ENCODE assay signal across 8 mouse cellular contexts in genomic region chr13:28786629-28787330, GRCm38 (mm10).
A peak's percentile ranks its signal among the peaks of the same experiment; 100 is the strongest.
DNase-seq lines count a peak whose midpoint lies in the region; ATAC-seq and TF ChIP-seq lines count a peak whose summit lies in the region.

No protein-coding gene starts in this region.

- H3K4me3 ChIP-seq in ES-Bruce4 (ENCODE audit: low read depth, low read length), result no peak overlapping the region
- H3K4me3 ChIP-seq in hindbrain, embryonic 11.5 days (ENCODE audit: low read depth, low read length), result no peak overlapping the region
- H3K4me3 ChIP-seq in limb, embryonic 13.5 days, result no peak overlapping the region
- H3K4me3 ChIP-seq in heart, adult 2 months, result no peak overlapping the region

- TF ChIP-seq POLR2A in ES-Bruce4 (IDR thresholded peaks at IDR 0.05; ENCODE audit: insufficient read depth, low read length), result no peak
- no peak for TF ChIP-seq POLR2A in heart, adult 2 months (IDR thresholded peaks at IDR 0.05; ENCODE audit: insufficient read depth, low read depth, low read length)

- no peaks in the 10 kb centered on the region for H3K36me3 ChIP-seq in ES-Bruce4 (ENCODE audit: control insufficient read depth, insufficient read depth, low read length, poor library complexity, severe bottlenecking)
- H3K36me3 ChIP-seq in hindbrain, embryonic 11.5 days (ENCODE audit: control insufficient read depth, insufficient read depth, low read length), result no peaks in the 10 kb centered on the region
- no peaks in the 10 kb centered on the region for H3K36me3 ChIP-seq in limb, embryonic 13.5 days
- H3K36me3 ChIP-seq in heart, adult 2 months (ENCODE audit: control insufficient read depth, insufficient read depth, low read length), result no peaks in the 10 kb centered on the region

- no peaks in the 10 kb centered on the region for H3K27me3 ChIP-seq in ES-Bruce4 (ENCODE audit: control insufficient read depth, insufficient read depth, low read length, poor library complexity, severe bottlenecking)
- H3K27me3 ChIP-seq in hindbrain, embryonic 11.5 days (ENCODE audit: control insufficient read depth, insufficient read depth, low read length), result no peaks in the 10 kb centered on the region
- H3K27me3 ChIP-seq in limb, embryonic 13.5 days, result no peaks in the 10 kb centered on the region
- no peaks in the 10 kb centered on the region for H3K27me3 ChIP-seq in heart, adult 2 months (ENCODE audit: control insufficient read depth, insufficient read depth, low read length)

- ATAC-seq in hindbrain, embryonic 11.5 days (ENCODE audit: low FRiP score), result no peak
- peak; percentile 48; the same call in 1 of the 2 replicates for ATAC-seq in limb, embryonic 13.5 days (ENCODE audit: low FRiP score, low read depth)

- WGBS in hindbrain, embryonic 11.5 days, result 29% methylated on average over 9 of the region's 9 CpGs
- WGBS in limb, embryonic 13.5 days, result 16% methylated on average over 9 of the region's 9 CpGs
- WGBS in heart, adult 2 months, result 69% methylated on average over 9 of the region's 9 CpGs

- intact Hi-C loops in heart, adult 2 months (cut with DNase I), result no loop called here

- no peak for TF ChIP-seq CTCF in ES-Bruce4 (IDR thresholded peaks at IDR 0.05; ENCODE audit: low read depth, low read length)
- TF ChIP-seq CTCF in heart, adult 2 months (IDR thresholded peaks at IDR 0.05), result no peak

- H3K4me2 ChIP-seq in hindbrain, embryonic 11.5 days (replicated peaks; ENCODE audit: low read depth, low read length), result no peak overlapping the region
- peak overlapping the region; percentile 54 for H3K4me2 ChIP-seq in limb, embryonic 13.5 days (replicated peaks)

- H3K9ac ChIP-seq in ES-Bruce4 (ENCODE audit: low read depth, poor library complexity, severe bottlenecking), result no peak overlapping the region
- H3K9ac ChIP-seq in hindbrain, embryonic 11.5 days (ENCODE audit: low read depth, low read length), result no peak overlapping the region
- H3K9ac ChIP-seq in limb, embryonic 13.5 days, result peak overlapping the region; percentile 20; the same call in 1 of the 2 replicates
- no peak overlapping the region for H3K9ac ChIP-seq in heart, adult 2 months (ENCODE audit: low read depth, low read length)

- DNase-seq in adrenal gland, postnatal 25 days, result peak; percentile 28
- DNase-seq in hindbrain, embryonic 11.5 days (ENCODE audit: low spot score), result peak; percentile 32
- no peak for DNase-seq in natural killer cell, adult 2 months (ENCODE audit: low spot score in 2 of 2)
- no peak for DNase-seq in heart, adult 2 months
- no peak for DNase-seq in gastrocnemius, adult 8-10 months (ENCODE audit: low spot score in 2 of 2)
- DNase-seq in urinary bladder, postnatal 14 days (ENCODE audit: low spot score), result no peak

- H3K27ac ChIP-seq in ES-Bruce4 (ENCODE audit: insufficient read depth, low read length), result peak overlapping the region; percentile 19
- peak overlapping the region; percentile 67; the same call in 1 of the 2 replicates for H3K27ac ChIP-seq in hindbrain, embryonic 11.5 days (ENCODE audit: low read depth, low read length)
- H3K27ac ChIP-seq in limb, embryonic 13.5 days, result peak overlapping the region; percentile 78
- H3K27ac ChIP-seq in heart, adult 2 months, result no peak overlapping the region

- TF ChIP-seq EP300 in ES-Bruce4 (IDR thresholded peaks at IDR 0.05; ENCODE audit: insufficient read depth, low read depth, low read length), result no peak
- TF ChIP-seq EP300 in heart, adult 2 months (IDR thresholded peaks at IDR 0.05; ENCODE audit: insufficient read depth, low read depth, low read length), result no peak

- no peaks in the 10 kb centered on the region for H3K4me1 ChIP-seq in ES-Bruce4 (ENCODE audit: control insufficient read depth, insufficient read depth, low read length)
- H3K4me1 ChIP-seq in hindbrain, embryonic 11.5 days (replicated peaks; ENCODE audit: control insufficient read depth, insufficient read depth, low read length), result peaks cover 16% of the 10 kb centered on the region
- H3K4me1 ChIP-seq in limb, embryonic 13.5 days, result peaks cover 30% of the 10 kb centered on the region
- H3K4me1 ChIP-seq in heart, adult 2 months (ENCODE audit: control insufficient read depth, insufficient read depth, low read length), result no peaks in the 10 kb centered on the region

- no peaks in the 10 kb centered on the region for H3K79me2 ChIP-seq in heart, adult 2 months (replicated peaks; ENCODE audit: control insufficient read depth, insufficient read depth, low read length)

- H3K9me3 ChIP-seq in ES-Bruce4 (replicated peaks; ENCODE audit: control insufficient read depth, insufficient read depth, low read length, poor library complexity, severe bottlenecking), result no peaks in the 10 kb centered on the region
- H3K9me3 ChIP-seq in hindbrain, embryonic 11.5 days (ENCODE audit: control insufficient read depth, low read length), result no peaks in the 10 kb centered on the region
- H3K9me3 ChIP-seq in limb, embryonic 13.5 days, result no peaks in the 10 kb centered on the region

Comparison
In these comparisons a context has a peak if more than half of its experiments do, and no peak if none do; other contexts are left out.
1. DNase-seq: peak in adrenal gland, postnatal 25 days (single experiment) and hindbrain, embryonic 11.5 days (single experiment); none in natural killer cell, adult 2 months (0 of 2), heart, adult 2 months (0 of 2), gastrocnemius, adult 8-10 months (0 of 2) and urinary bladder, postnatal 14 days (single experiment).